Mouse (Mus musculus) spleen, embryonic (tissue): ENCODE data around the gene Hmgb4.

Experiments
- CTCF ChIA-PET: fragments of 350-600 bp; sonication (Branson Sonifier 250); formaldehyde crosslinking; loops from one replicate; lab custom pipeline; 2022; lab: Charles Lee

Gene Hmgb4

GRCm38 (mm10) chr4:128260907-128261560, at the start of gene Hmgb4:
Gene Hmgb4 (minus strand): TSS chr4:128260957.
- CTCF ChIA-PET: no interaction called here

- CTCF ChIA-PET: no interaction called here
Measured at GRCm38 (mm10) chr4:128306011-128306410, 45.3 kb upstream of the Hmgb4 start.

GRCm38 (mm10) chr4:128304049-128304448, 43.3 kb upstream of the Hmgb4 start:
- CTCF ChIA-PET: no interaction called here

- CTCF ChIA-PET: no interaction called here
Measured at GRCm38 (mm10) chr4:128288095-128288494, 27.3 kb upstream of the Hmgb4 start.

- CTCF ChIA-PET: no interaction called here
Measured at GRCm38 (mm10) chr4:128285009-128285408, 24.3 kb upstream of the Hmgb4 start.

- CTCF ChIA-PET: no interaction called here
Measured at GRCm38 (mm10) chr4:128275586-128275985, 14.8 kb upstream of the Hmgb4 start.

- CTCF ChIA-PET: no interaction called here
Measured at GRCm38 (mm10) chr4:128275116-128275515, 14.4 kb upstream of the Hmgb4 start.

GRCm38 (mm10) chr4:128273146-128273545, 12.4 kb upstream of the Hmgb4 start:
- CTCF ChIA-PET: no interaction called here

GRCm38 (mm10) chr4:128272501-128272900, 11.7 kb upstream of the Hmgb4 start:
- CTCF ChIA-PET: no interaction called here

GRCm38 (mm10) chr4:128270931-128271330, 10.2 kb upstream of the Hmgb4 start:
- CTCF ChIA-PET: no interaction called here

- CTCF ChIA-PET: no interaction called here
Measured at GRCm38 (mm10) chr4:128270177-128270576, 9.4 kb upstream of the Hmgb4 start.

GRCm38 (mm10) chr4:128269261-128269875, 8.6 kb upstream of the Hmgb4 start:
- CTCF ChIA-PET: no interaction called here

- CTCF ChIA-PET: no interaction called here
Measured at GRCm38 (mm10) chr4:128265341-128265740, 4.6 kb upstream of the Hmgb4 start.

- CTCF ChIA-PET: no interaction called here
Measured at GRCm38 (mm10) chr4:128264491-128264890, 3.7 kb upstream of the Hmgb4 start.

- CTCF ChIA-PET: no interaction called here
Measured at GRCm38 (mm10) chr4:128259211-128259610, 1.5 kb downstream of the Hmgb4 start.

- CTCF ChIA-PET: no interaction called here
Measured at GRCm38 (mm10) chr4:128248676-128249075, 12.1 kb downstream of the Hmgb4 start.

GRCm38 (mm10) chr4:128245201-128245600, 15.6 kb downstream of the Hmgb4 start:
- CTCF ChIA-PET: no interaction called here

- CTCF ChIA-PET: no interaction called here
Measured at GRCm38 (mm10) chr4:128241854-128242356, 18.9 kb downstream of the Hmgb4 start.

- CTCF ChIA-PET: no interaction called here
Measured at GRCm38 (mm10) chr4:128241075-128241853, 19.5 kb downstream of the Hmgb4 start.

GRCm38 (mm10) chr4:128239113-128239512, 21.6 kb downstream of the Hmgb4 start:
- CTCF ChIA-PET: no interaction called here

GRCm38 (mm10) chr4:128233458-128233857, 27.3 kb downstream of the Hmgb4 start:
- CTCF ChIA-PET: no interaction called here
